Mouse (Mus musculus): ENCODE results near the gene Foxred2. TPM values are rescaled to one million over a fixed set of nuclear protein-coding genes. Genes with fewer than 3 reads are reported as not detected.

Gene Foxred2
- polyA plus RNA-seq, 1 experiment from 2014 or later, result 0.55 TPM

- Histone ChIP-seq H3K4me2 (ENCODE audit: low read length) (no peak overlapping the region), H3K4me3 (ENCODE audit: control insufficient read depth in 1 of 2, insufficient read depth in 1 of 2, low read depth in 1 of 2, low read length in 2 of 2) (no peak overlapping the region), H3K4me1 (ENCODE audit: control insufficient read depth in 2 of 2, insufficient read depth in 2 of 2, low read length in 2 of 2) (no peaks in the 10 kb centered on the region), H3K27me3 (ENCODE audit: control insufficient read depth, insufficient read depth, low read length) (no peaks in the 10 kb centered on the region; the same call in 1 of the 2 replicates), H3K9ac (ENCODE audit: low read length) (no peak overlapping the region), H3K27ac (replicated peaks in 1 of 2; ENCODE audit: control insufficient read depth in 1 of 2, insufficient read depth in 1 of 2, low read depth in 2 of 2, low read length in 2 of 2) (no peak overlapping the region), H3K36me3 (ENCODE audit: control insufficient read depth, insufficient read depth, low read length) (no peaks in the 10 kb centered on the region), H3K9me3 (ENCODE audit: control insufficient read depth, low read length) (no peaks in the 10 kb centered on the region)
- no peak for ATAC-seq (ENCODE audit: insufficient number of reproducible peaks, insufficient read depth, low FRiP score, low read depth)
- 76% methylated on average over 10 of the region's 10 CpGs for WGBS
Observed at GRCm38 (mm10) chr15:77979427-77979865, 22.9 kb upstream of the Foxred2 start.

- 50% methylated on average over 3 of the region's 3 CpGs for WGBS
- ATAC-seq (ENCODE audit: insufficient number of reproducible peaks, insufficient read depth, low FRiP score, low read depth), result no peak
- Histone ChIP-seq H3K27ac (replicated peaks in 1 of 2; ENCODE audit: control insufficient read depth in 1 of 2, insufficient read depth in 1 of 2, low read depth in 2 of 2, low read length in 2 of 2) (no peak overlapping the region), H3K27me3 (ENCODE audit: control insufficient read depth, insufficient read depth, low read length) (no peaks in the 10 kb centered on the region; the same call in 1 of the 2 replicates), H3K36me3 (ENCODE audit: control insufficient read depth, insufficient read depth, low read length) (no peaks in the 10 kb centered on the region), H3K9me3 (ENCODE audit: control insufficient read depth, low read length) (no peaks in the 10 kb centered on the region), H3K4me3 (ENCODE audit: control insufficient read depth in 1 of 2, insufficient read depth in 1 of 2, low read depth in 1 of 2, low read length in 2 of 2) (no peak overlapping the region), H3K9ac (ENCODE audit: low read length) (no peak overlapping the region), H3K4me1 (ENCODE audit: control insufficient read depth in 2 of 2, insufficient read depth in 2 of 2, low read length in 2 of 2) (no peaks in the 10 kb centered on the region), H3K4me2 (ENCODE audit: low read length) (no peak overlapping the region)
Observed at GRCm38 (mm10) chr15:77977663-77978062, 21.1 kb upstream of the Foxred2 start.

- no peak overlapping the region for H3K27ac ChIP-seq (replicated peaks in 1 of 2; ENCODE audit: control insufficient read depth in 1 of 2, insufficient read depth in 1 of 2, low read depth in 2 of 2, low read length in 2 of 2)
- H3K36me3 ChIP-seq (ENCODE audit: control insufficient read depth, insufficient read depth, low read length), result no peaks in the 10 kb centered on the region
- ATAC-seq (ENCODE audit: insufficient number of reproducible peaks, insufficient read depth, low FRiP score, low read depth), result no peak
- no peaks in the 10 kb centered on the region for H3K9me3 ChIP-seq (ENCODE audit: control insufficient read depth, low read length)
- no peaks in the 10 kb centered on the region for H3K27me3 ChIP-seq (ENCODE audit: control insufficient read depth, insufficient read depth, low read length)
- no peak overlapping the region for H3K4me3 ChIP-seq (ENCODE audit: control insufficient read depth in 1 of 2, insufficient read depth in 1 of 2, low read depth in 1 of 2, low read length in 2 of 2)
- 59% methylated on average over 6 of the region's 6 CpGs for WGBS
- peaks cover under 1 to 6% of the 10 kb centered on the region in 2 experiments; a peak in 3 of 4 replicates for H3K4me1 ChIP-seq (ENCODE audit: control insufficient read depth in 2 of 2, insufficient read depth in 2 of 2, low read length in 2 of 2)
- H3K4me2 ChIP-seq (ENCODE audit: low read length), result no peak overlapping the region
- H3K9ac ChIP-seq (ENCODE audit: low read length), result no peak overlapping the region
Observed at GRCm38 (mm10) chr15:77974165-77974841, 17.8 kb upstream of the Foxred2 start.

- Histone ChIP-seq H3K4me3 (ENCODE audit: control insufficient read depth in 1 of 2, insufficient read depth in 1 of 2, low read depth in 1 of 2, low read length in 2 of 2) (peak within 1 kb of the TSS; percentile 79 to 94), H3K27me3 (ENCODE audit: control insufficient read depth, insufficient read depth, low read length) (no peaks in the 10 kb centered on the region), H3K4me1 (ENCODE audit: control insufficient read depth in 2 of 2, insufficient read depth in 2 of 2, low read length in 2 of 2) (peaks cover 3 to 11% of the 10 kb centered on the region in 2 experiments), H3K9ac (ENCODE audit: low read length) (peak within 1 kb of the TSS; percentile 99), H3K9me3 (ENCODE audit: control insufficient read depth, low read length) (no peaks in the 10 kb centered on the region), H3K36me3 (ENCODE audit: control insufficient read depth, insufficient read depth, low read length) (peaks cover 30% of the 10 kb centered on the region), H3K27ac (replicated peaks in 1 of 2; ENCODE audit: control insufficient read depth in 1 of 2, insufficient read depth in 1 of 2, low read depth in 2 of 2, low read length in 2 of 2) (peak within 1 kb of the TSS; percentile 99 to 100), H3K4me2 (ENCODE audit: low read length) (peak within 1 kb of the TSS; percentile 97)
- ATAC-seq (ENCODE audit: insufficient number of reproducible peaks, insufficient read depth, low FRiP score, low read depth), result peak; percentile 86
- under 1% methylated on average over 72 of the region's 72 CpGs for WGBS
Observed at GRCm38 (mm10) chr15:77970470-77971292, 14.2 kb upstream of the Foxred2 start, which contains the start of gene Eif3d. Eif3d (minus strand) TSS chr15:77970813.

- ATAC-seq (ENCODE audit: insufficient number of reproducible peaks, insufficient read depth, low FRiP score, low read depth), result no peak
- under 1% methylated on average over 15 of the region's 15 CpGs for WGBS
- Histone ChIP-seq H3K9me3 (ENCODE audit: control insufficient read depth, low read length) (no peaks in the 10 kb centered on the region), H3K27ac (replicated peaks in 1 of 2; ENCODE audit: control insufficient read depth in 1 of 2, insufficient read depth in 1 of 2, low read depth in 2 of 2, low read length in 2 of 2) (peak overlapping the region; percentile 78 to 99), H3K4me3 (ENCODE audit: control insufficient read depth in 1 of 2, insufficient read depth in 1 of 2, low read depth in 1 of 2, low read length in 2 of 2) (peak overlapping the region; percentile 79 to 94), H3K9ac (ENCODE audit: low read length) (peak overlapping the region; percentile 99), H3K4me2 (ENCODE audit: low read length) (peak overlapping the region; percentile 97), H3K36me3 (ENCODE audit: control insufficient read depth, insufficient read depth, low read length) (peaks cover 37% of the 10 kb centered on the region), H3K4me1 (ENCODE audit: control insufficient read depth in 2 of 2, insufficient read depth in 2 of 2, low read length in 2 of 2) (peaks cover 3 to 11% of the 10 kb centered on the region in 2 experiments), H3K27me3 (ENCODE audit: control insufficient read depth, insufficient read depth, low read length) (no peaks in the 10 kb centered on the region)
Observed at GRCm38 (mm10) chr15:77969940-77970469, 13.5 kb upstream of the Foxred2 start.

- Histone ChIP-seq H3K27ac (replicated peaks in 1 of 2; ENCODE audit: control insufficient read depth in 1 of 2, insufficient read depth in 1 of 2, low read depth in 2 of 2, low read length in 2 of 2) (no peak overlapping the region), H3K4me2 (ENCODE audit: low read length) (no peak overlapping the region), H3K27me3 (ENCODE audit: control insufficient read depth, insufficient read depth, low read length) (no peaks in the 10 kb centered on the region), H3K36me3 (ENCODE audit: control insufficient read depth, insufficient read depth, low read length) (peaks cover 86% of the 10 kb centered on the region), H3K9ac (ENCODE audit: low read length) (no peak overlapping the region), H3K4me3 (ENCODE audit: control insufficient read depth in 1 of 2, insufficient read depth in 1 of 2, low read depth in 1 of 2, low read length in 2 of 2) (no peak overlapping the region), H3K4me1 (ENCODE audit: control insufficient read depth in 2 of 2, insufficient read depth in 2 of 2, low read length in 2 of 2) (peaks cover 3 to 11% of the 10 kb centered on the region in 2 experiments), H3K9me3 (ENCODE audit: control insufficient read depth, low read length) (no peaks in the 10 kb centered on the region)
- ATAC-seq (ENCODE audit: insufficient number of reproducible peaks, insufficient read depth, low FRiP score, low read depth), result no peak
- 81% methylated on average over 9 of the region's 9 CpGs for WGBS
Observed at GRCm38 (mm10) chr15:77965117-77965528, 8.6 kb upstream of the Foxred2 start.

GRCm38 (mm10) chr15:77962447-77962846 is 5.9 kb upstream of the Foxred2 start:
- WGBS, result 92% methylated on average over 5 of the region's 5 CpGs

More at GRCm38 (mm10) chr15:77962447-77962846, 5.9 kb upstream of the Foxred2 start:
- no peak for ATAC-seq (ENCODE audit: insufficient number of reproducible peaks, insufficient read depth, low FRiP score, low read depth)
- no peak overlapping the region for H3K4me2 ChIP-seq (ENCODE audit: low read length)
- peaks cover 95% of the 10 kb centered on the region for H3K36me3 ChIP-seq (ENCODE audit: control insufficient read depth, insufficient read depth, low read length)
- H3K27me3 ChIP-seq (ENCODE audit: control insufficient read depth, insufficient read depth, low read length), result no peaks in the 10 kb centered on the region
- H3K27ac ChIP-seq (replicated peaks in 1 of 2; ENCODE audit: control insufficient read depth in 1 of 2, insufficient read depth in 1 of 2, low read depth in 2 of 2, low read length in 2 of 2), result no peak overlapping the region
- H3K9me3 ChIP-seq (ENCODE audit: control insufficient read depth, low read length), result no peaks in the 10 kb centered on the region
- H3K4me3 ChIP-seq (ENCODE audit: control insufficient read depth in 1 of 2, insufficient read depth in 1 of 2, low read depth in 1 of 2, low read length in 2 of 2), result no peak overlapping the region
- H3K9ac ChIP-seq (ENCODE audit: low read length), result no peak overlapping the region
- no peaks in the 10 kb centered on the region for H3K4me1 ChIP-seq (ENCODE audit: control insufficient read depth in 2 of 2, insufficient read depth in 2 of 2, low read length in 2 of 2)
